Mouse (Mus musculus) megakaryocyte-erythroid progenitor cell, adult 5-6 weeks (primary cell): Measurements from ENCODE around the gene Rcc1. TPM values are rescaled to one million over a fixed set of nuclear protein-coding genes. Genes with fewer than 3 reads are reported as not detected.

Source experiments
- ATAC-seq: replicated peaks from 2 replicates; pipeline ENCODE4 v1.8.0; 2016; ENCODE audit warnings: mild to moderate bottlenecking, inconsistent platforms; ENCODE audit not compliant: severe bottlenecking, poor library complexity, low FRiP score, low TSS enrichment
- total RNA-seq, 2 experiments: library from RNA; stranded (forward) in 1 of 2; stranded (reverse) in 1 of 2; fragments of 200-1000, 215-1000 nt in 1 of 2; fragments of >200 nt in 1 of 2; fragmentation: Nextera tagmentation in 1 of 2; gene quantifications; 2 replicates each; pipeline ENCODE4 v1.2.3; 2014 to 2017

Gene Rcc1
- total RNA-seq, 2 experiments from 2014 or later, result 64.8 to 82.4 TPM

DNA sequence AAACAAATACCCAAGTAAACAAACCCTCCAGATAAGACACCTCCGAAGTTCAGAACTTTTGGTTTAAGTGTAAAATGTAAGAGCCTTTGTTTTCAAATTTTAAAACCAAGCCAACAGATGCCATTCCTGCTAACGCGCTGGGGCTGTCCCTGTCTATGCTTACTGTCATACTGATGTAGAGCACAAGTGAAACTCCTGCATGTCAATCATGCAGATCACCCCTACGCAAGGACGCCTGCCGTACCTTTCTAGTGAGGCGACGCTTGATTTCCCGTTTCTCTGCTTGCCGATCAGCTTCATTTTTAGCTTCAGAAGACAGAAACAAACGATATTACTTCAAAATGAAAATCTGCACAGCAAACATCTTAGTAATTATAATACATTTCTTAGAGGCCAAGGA lies 10.1 kb upstream of the Rcc1 start:
- no peak for ATAC-seq

DNA sequence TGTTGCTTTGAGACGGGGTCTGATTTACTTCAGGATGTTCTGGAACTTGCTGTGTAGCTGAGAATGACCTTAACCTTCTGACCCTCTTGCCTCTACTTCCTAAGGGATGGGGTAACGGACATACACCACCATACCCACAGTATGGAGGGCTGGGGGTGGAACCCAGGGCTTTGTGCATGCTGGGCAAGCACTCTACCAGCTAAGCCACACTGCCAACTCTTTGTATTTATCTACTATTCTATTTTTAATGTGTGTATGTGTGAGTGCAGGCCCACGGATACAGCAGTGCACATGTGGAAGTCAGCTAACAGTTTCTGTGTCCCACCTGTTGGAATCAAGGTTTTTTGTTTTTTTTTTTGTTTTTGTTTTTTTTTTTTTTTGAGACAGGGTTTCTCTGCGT lies 6.1 kb upstream of the Rcc1 start:
- ATAC-seq, result no peak

- ATAC-seq, result peak; percentile 74
Measured at GRCm38 (mm10) chr4:132356170-132356569, 2.8 kb upstream of the Rcc1 start.

DNA sequence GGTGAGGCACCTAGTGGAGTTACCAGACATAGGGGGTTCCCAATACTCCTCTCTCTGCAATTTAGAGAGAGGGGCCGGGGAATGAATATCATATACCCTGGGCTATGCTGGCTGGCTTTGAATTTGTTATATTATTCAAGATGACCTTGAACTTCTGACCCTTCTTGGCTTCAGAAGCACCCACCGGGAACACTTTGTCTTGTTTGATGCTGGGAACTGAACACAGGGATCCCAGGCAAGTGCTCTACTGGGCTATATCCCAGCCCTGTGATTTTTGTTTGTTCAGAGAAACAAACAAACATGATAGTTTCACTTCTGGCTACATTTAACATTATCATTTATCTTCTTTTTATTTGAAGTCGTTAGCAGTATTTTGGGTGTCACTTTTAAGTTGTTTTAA lies 2.0 kb upstream of the Rcc1 start:
- no peak for ATAC-seq

- no peak for ATAC-seq
Measured at GRCm38 (mm10) chr4:132354571-132354970, 1.2 kb upstream of the Rcc1 start.

DNA sequence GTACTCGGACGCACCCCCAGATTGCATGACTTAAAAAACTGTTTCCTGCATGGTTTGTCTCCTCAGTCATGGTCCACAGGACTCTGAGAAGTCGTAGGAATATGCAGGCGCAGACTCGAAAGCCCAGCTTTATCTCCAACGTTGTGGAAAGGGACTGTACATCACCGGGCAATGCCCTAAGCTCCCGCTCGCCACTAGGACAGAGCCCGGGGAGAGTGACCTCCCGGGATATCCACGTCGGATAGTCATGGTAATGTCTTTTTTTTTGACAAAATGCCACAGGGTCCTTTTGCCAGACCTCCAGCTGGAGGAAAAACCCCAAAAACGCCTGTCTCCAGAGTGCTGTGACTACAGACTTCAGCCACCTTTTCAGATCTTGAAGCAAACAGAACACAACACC lies 666 bp downstream of the Rcc1 start:
- ATAC-seq, result no peak

DNA sequence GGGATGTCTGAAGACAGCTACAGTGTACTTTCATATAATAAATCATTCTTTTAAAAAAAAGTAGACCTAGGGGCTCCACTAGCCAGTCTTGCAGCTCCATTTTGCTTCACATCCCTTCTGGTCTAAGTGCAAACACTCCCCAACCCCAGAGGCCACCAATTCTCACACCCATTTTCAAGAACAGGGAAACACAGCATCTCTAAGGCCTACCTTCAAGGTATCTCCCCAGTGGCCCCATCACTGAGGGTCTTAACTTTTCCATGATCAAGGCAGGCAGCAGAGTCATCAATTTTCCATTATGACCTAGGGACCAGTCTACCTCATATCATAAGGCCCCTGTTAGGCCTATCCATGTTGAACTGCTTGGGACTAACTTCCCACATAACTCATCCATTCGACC lies 2.0 kb downstream of the Rcc1 start:
- ATAC-seq, result no peak

DNA sequence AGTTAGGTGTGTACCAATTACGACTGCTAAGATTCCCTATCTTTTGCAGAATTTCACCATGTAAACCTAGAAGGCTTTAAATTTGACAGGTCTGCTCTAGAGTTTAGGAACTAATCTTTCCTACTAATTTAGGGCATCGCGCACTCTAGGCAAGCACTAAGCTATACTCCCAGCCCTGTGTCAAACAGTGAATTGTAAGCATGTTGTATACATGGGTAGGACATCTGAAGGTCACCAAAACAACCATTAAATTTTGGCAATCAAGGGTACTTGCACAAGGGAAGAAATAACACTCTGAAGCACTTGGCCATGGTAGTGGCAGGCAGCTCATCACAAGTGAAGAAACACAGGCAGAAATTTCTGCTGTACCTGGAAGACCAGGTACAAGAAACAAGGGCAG lies 2.6 kb downstream of the Rcc1 start:
- ATAC-seq, result no peak

DNA sequence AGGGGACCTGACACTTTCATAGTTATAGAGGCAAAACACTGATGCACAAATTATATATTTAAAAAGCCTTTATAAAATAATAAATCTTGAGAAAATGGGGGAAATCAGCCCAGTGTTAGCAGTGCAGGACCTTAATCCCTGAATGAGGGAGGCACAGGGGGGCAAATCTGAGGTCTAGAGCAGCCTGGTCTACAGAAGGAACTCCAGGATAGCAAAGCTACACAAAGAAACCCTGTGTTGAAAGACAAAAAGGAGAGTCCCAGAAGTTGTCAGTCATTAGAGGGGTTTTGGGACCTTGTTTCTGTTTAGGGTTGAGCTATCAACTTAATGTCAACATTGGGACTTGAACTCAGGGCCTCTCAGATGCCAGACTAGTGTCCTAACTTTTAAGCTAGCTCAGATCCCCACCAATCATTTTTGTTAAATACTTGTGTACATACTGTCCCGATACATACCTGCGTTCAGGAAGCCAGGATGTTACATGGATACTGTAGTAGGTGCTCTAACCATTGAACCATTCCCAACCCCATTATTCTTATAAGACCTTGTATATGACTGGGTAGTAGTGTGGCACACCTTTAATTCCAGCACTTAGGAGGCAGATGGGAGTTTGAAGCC lies 3.2 kb downstream of the Rcc1 start:
- ATAC-seq, result 0 out of 2 replicates have a peak, but pooled peaks have one; percentile 2

DNA sequence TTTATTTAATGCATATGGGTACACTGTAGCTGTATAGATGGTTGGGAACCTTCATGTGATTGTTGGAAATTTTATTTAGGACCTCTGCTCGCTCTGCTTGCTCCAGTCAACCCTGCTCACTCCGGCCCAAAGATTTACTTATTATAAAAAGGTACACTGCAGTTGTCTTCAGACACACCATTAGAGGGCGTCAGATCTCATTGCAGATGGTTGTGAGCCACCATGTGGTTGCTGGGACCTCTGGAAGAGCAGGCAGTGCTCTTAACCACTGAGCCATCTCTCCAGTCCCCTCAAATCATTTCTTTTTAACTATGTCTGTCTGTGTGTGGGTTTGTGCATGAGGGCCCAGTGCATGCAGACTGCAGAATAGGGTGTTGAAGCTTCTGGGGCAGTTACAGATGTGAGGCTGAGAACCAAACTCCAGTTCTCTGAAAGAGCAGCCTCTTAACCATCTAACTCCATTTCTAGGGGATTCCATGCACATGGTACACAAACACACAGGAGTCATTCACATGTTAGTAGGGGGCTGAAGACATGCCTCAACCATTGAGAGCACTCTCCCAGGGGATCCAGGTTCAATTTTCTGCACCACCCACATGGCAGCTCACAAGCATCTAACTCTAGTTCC lies 3.8 kb downstream of the Rcc1 start:
- no peak for ATAC-seq

DNA sequence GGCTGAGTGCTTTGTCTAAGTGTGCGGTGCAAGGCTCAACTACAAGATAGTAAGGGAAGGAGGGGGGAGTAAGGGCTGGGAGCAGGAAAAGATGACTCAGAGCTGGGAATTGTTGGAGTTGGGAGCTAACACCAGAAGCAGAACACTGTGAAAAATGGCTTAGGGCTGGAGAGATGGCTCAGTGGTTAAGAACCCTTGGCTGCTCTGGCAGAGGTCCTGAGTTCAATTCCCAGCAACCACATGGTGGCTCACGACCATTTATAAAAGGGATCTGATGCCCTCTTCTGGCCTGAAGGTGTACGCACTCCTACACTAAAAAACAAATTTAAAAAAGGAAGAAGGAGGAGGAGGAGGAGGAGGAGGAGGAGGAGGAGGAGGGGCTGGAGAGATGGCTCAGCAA lies 6.7 kb downstream of the Rcc1 start:
- ATAC-seq, result no peak

GRCm38 (mm10) chr4:132346261-132346660 lies 7.1 kb downstream of the Rcc1 start:
- no peak for ATAC-seq

GRCm38 (mm10) chr4:132345843-132346212 lies 7.6 kb downstream of the Rcc1 start:
- no peak for ATAC-seq

- ATAC-seq, result peak; percentile 46
Measured at GRCm38 (mm10) chr4:132345135-132345842, 8.1 kb downstream of the Rcc1 start.

- peak; percentile 32 for ATAC-seq
Measured at GRCm38 (mm10) chr4:132344403-132345134, 8.8 kb downstream of the Rcc1 start.

GRCm38 (mm10) chr4:132341451-132341850 lies 12.0 kb downstream of the Rcc1 start:
- no peak for ATAC-seq

DNA sequence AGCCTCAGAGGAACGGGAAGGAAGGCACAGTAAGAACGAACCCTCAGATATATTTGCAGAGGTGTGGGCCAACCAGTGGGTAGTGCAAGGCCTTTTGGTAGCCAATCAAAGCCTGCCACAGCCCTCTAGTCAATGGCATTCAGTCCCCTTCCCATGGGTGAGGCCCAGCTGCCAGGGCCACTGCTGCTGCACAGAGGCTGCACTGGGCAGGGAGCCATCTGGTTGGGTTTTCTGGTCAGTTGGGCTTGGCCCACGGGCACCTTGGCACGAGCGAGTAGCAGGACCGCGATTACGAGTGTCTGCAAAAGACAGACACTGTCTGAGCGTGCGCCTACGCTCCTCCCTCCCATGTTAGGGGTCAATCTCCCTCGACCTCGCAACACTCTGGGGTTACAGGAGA lies 14.5 kb downstream of the Rcc1 start:
- ATAC-seq, result no peak

DNA sequence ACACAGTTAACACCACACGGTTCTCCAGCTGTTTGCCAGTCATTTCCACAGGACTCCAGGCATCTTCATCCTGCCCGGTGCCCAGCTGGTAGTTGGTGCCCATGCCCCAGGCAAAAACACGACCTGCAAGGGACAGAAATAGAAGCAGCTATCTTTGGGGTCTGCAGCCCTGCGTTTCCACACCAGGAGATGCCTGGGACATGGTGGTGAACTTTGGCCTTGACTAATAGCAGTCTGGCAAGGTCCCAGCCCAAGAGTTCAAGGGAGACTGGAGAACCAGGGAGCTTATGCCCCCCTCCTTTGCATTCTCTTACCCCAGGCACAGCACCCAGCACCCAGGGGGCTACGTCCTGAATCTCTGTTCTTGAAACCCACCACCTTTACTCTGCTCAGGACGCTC lies 20.5 kb downstream of the Rcc1 start:
- ATAC-seq, result no peak

- ATAC-seq, result no peak
Measured at GRCm38 (mm10) chr4:132331960-132332359, 21.4 kb downstream of the Rcc1 start.

DNA sequence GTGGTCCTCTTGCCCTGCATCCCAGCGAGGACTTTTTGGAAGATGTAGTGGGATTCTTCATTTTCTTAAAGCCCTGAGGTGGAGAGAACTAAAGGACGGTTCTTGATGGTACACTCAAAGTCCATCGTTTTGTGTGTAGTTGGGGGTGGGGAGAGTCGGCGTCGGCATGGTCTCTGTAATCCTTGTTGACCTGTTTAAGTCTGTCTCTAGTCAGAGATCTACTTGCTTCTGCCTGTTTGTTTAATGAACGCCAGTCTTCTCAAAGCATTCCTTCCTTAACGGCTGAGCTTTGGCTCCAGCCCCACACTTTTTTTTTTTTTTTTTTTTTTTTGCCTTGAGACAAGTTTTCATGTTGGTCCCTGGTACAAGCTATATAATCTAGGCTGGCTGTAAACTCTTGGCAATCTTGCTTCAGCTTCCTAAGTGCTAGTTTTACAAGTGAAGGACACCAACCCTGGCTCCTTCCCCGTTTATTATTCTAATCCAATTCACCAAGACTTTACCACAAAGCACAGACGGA lies 23.5 kb downstream of the Rcc1 start:
- ATAC-seq, result peak; percentile 14
